Mouse (Mus musculus) spleen, postnatal 10 days (tissue): Measurements from ENCODE around the gene Rin1.
"Not testable (repeated sequence)": the region's sequence is repeated elsewhere in the genome, so short reads cannot be mapped to it uniquely, and the experiment has no call there.

ENCODE experiments used
- DNase-seq, 2 experiments: peaks; one replicate each; pipeline ENCODE4 v3.0.0; 2021 to 2022; ENCODE audit warnings: low spot score in 2 of 2

The Rin1 gene

GRCm38 (mm10) chr19:5068570-5069234 lies 18.4 kb downstream of the Rin1 start:
- peak in 1 of 2 experiments; percentile 53 for DNase-seq

GRCm38 (mm10) chr19:5069486-5069885 lies 19.2 kb downstream of the Rin1 start:
- no peak for DNase-seq

GRCm38 (mm10) chr19:5069978-5070377 lies 19.7 kb downstream of the Rin1 start:
- DNase-seq = no peak

- no peak for DNase-seq
These were observed 20.8 kb downstream of the Rin1 start for GRCm38 (mm10) chr19:5071077-5071476.

GRCm38 (mm10) chr19:5071545-5072369 lies 21.5 kb downstream of the Rin1 start:
- peak; percentile 50 to 76 for DNase-seq

GRCm38 (mm10) chr19:5072389-5073019 lies 22.2 kb downstream of the Rin1 start:
- no peak for DNase-seq

- peak; percentile 51 to 80 for DNase-seq
These were observed 22.7 kb downstream of the Rin1 start for GRCm38 (mm10) chr19:5073028-5073427.

GRCm38 (mm10) chr19:5073518-5073917 lies 23.2 kb downstream of the Rin1 start:
- no peak for DNase-seq

- DNase-seq = no peak
These were observed 29.0 kb downstream of the Rin1 start for GRCm38 (mm10) chr19:5079279-5079678.

- no peak for DNase-seq
These were observed 31.7 kb downstream of the Rin1 start for GRCm38 (mm10) chr19:5082005-5082404.

- DNase-seq = no peak
These were observed 32.3 kb downstream of the Rin1 start for GRCm38 (mm10) chr19:5082596-5082995.

- no peak for DNase-seq
These were observed 33.9 kb downstream of the Rin1 start for GRCm38 (mm10) chr19:5083961-5084833.

- DNase-seq = no peak
These were observed 34.5 kb downstream of the Rin1 start for GRCm38 (mm10) chr19:5084834-5085144.

GRCm38 (mm10) chr19:5085145-5085863 lies 35.0 kb downstream of the Rin1 start, which contains the start of gene Tmem151a:
Gene Tmem151a (minus strand): TSS chr19:5085531.
- peak; percentile 39 to 58 for DNase-seq

GRCm38 (mm10) chr19:5086533-5086932 lies 36.3 kb downstream of the Rin1 start:
- not testable (repeated sequence) for DNase-seq

GRCm38 (mm10) chr19:5087884-5088728 lies 37.8 kb downstream of the Rin1 start, which contains the start of gene Yif1a:
Gene Yif1a (plus strand): TSS chr19:5088538.
- DNase-seq = peak; percentile 85 to 95

- no peak for DNase-seq
These were observed 39.0 kb downstream of the Rin1 start for GRCm38 (mm10) chr19:5089324-5089723.

GRCm38 (mm10) chr19:5092083-5092482 lies 41.8 kb downstream of the Rin1 start:
- DNase-seq = no peak

GRCm38 (mm10) chr19:5093481-5094242 lies 43.4 kb downstream of the Rin1 start:
- DNase-seq = no peak
